Mouse (Mus musculus): ENCODE measurements around the gene Ngfr. TPM values are rescaled to one million over a fixed set of nuclear protein-coding genes. Genes with fewer than 3 reads are reported as not detected.

Gene Ngfr
- total and polyA plus RNA-seq, 2 experiments from 2014 or later: 1.5 to 2.0 TPM

GRCm38 (mm10) chr11:95630558-95630957 lies 43.0 kb upstream of the Ngfr start:
- TF ChIP-seq EP300 (IDR thresholded peaks at IDR 0.05; ENCODE audit: low read depth) (no peak), CTCF (IDR thresholded peaks at IDR 0.05; ENCODE audit: low read depth) (no peak)
- no peak overlapping the region for H3K27ac ChIP-seq (ENCODE audit: low read depth)
- DNase-seq (ENCODE audit: low spot score): no peak
- H3K4me2 ChIP-seq (ENCODE audit: low read depth, low read length): no peak overlapping the region
- WGBS: 77% methylated on average over 6 of the region's 6 CpGs
- no peak overlapping the region for H3K4me3 ChIP-seq (ENCODE audit: low read depth, low read length)
- H3K9ac ChIP-seq (replicated peaks; ENCODE audit: low read depth, low read length): no peak overlapping the region
- no peaks in the 10 kb centered on the region for H3K4me1 ChIP-seq (ENCODE audit: control insufficient read depth, insufficient read depth)
- no peaks in the 10 kb centered on the region for H3K9me3 ChIP-seq (replicated peaks; ENCODE audit: control insufficient read depth, low read length)
- peaks cover 25% of the 10 kb centered on the region; the same call in 1 of the 2 replicates for H3K27me3 ChIP-seq (ENCODE audit: control insufficient read depth, insufficient read depth, low read length)
- ATAC-seq (ENCODE audit: insufficient read depth, low read depth): no peak
- H3K36me3 ChIP-seq (replicated peaks; ENCODE audit: control insufficient read depth, insufficient read depth, low read length): no peaks in the 10 kb centered on the region

GRCm38 (mm10) chr11:95622426-95622825 lies 34.9 kb upstream of the Ngfr start:
- Histone ChIP-seq H3K27me3 (ENCODE audit: control insufficient read depth, insufficient read depth, low read length) (peaks cover 19% of the 10 kb centered on the region; the same call in 1 of the 2 replicates), H3K4me1 (ENCODE audit: control insufficient read depth, insufficient read depth) (no peaks in the 10 kb centered on the region), H3K27ac (ENCODE audit: low read depth) (no peak overlapping the region), H3K4me3 (ENCODE audit: low read depth, low read length) (no peak overlapping the region), H3K9me3 (replicated peaks; ENCODE audit: control insufficient read depth, low read length) (no peaks in the 10 kb centered on the region), H3K36me3 (replicated peaks; ENCODE audit: control insufficient read depth, insufficient read depth, low read length) (no peaks in the 10 kb centered on the region), H3K9ac (replicated peaks; ENCODE audit: low read depth, low read length) (no peak overlapping the region), H3K4me2 (ENCODE audit: low read depth, low read length) (no peak overlapping the region)
- TF ChIP-seq EP300 (IDR thresholded peaks at IDR 0.05; ENCODE audit: low read depth) (no peak), CTCF (IDR thresholded peaks at IDR 0.05; ENCODE audit: low read depth) (no peak)
- WGBS: 39% methylated on average over 8 of the region's 8 CpGs
- no peak for ATAC-seq (ENCODE audit: insufficient read depth, low read depth)
- no peak for DNase-seq (ENCODE audit: low spot score)

GRCm38 (mm10) chr11:95621541-95622130 lies 34.1 kb upstream of the Ngfr start:
- no peaks in the 10 kb centered on the region for H3K36me3 ChIP-seq (replicated peaks; ENCODE audit: control insufficient read depth, insufficient read depth, low read length)
- peaks cover 19% of the 10 kb centered on the region; the same call in 1 of the 2 replicates for H3K27me3 ChIP-seq (ENCODE audit: control insufficient read depth, insufficient read depth, low read length)
- no peak overlapping the region for H3K27ac ChIP-seq (ENCODE audit: low read depth)
- DNase-seq (ENCODE audit: low spot score): no peak
- no peaks in the 10 kb centered on the region for H3K4me1 ChIP-seq (ENCODE audit: control insufficient read depth, insufficient read depth)
- no peak overlapping the region for H3K4me2 ChIP-seq (ENCODE audit: low read depth, low read length)
- ATAC-seq (ENCODE audit: insufficient read depth, low read depth): no peak
- no peaks in the 10 kb centered on the region for H3K9me3 ChIP-seq (replicated peaks; ENCODE audit: control insufficient read depth, low read length)
- TF ChIP-seq CTCF (IDR thresholded peaks at IDR 0.05; ENCODE audit: low read depth): no peak
- no peak for TF ChIP-seq EP300 (IDR thresholded peaks at IDR 0.05; ENCODE audit: low read depth)
- no peak overlapping the region for H3K4me3 ChIP-seq (ENCODE audit: low read depth, low read length)
- no peak overlapping the region for H3K9ac ChIP-seq (replicated peaks; ENCODE audit: low read depth, low read length)
- WGBS: 54% methylated on average over 9 of the region's 9 CpGs

GRCm38 (mm10) chr11:95621010-95621409 lies 33.5 kb upstream of the Ngfr start:
- no peak for DNase-seq (ENCODE audit: low spot score)
- no peak overlapping the region for H3K4me3 ChIP-seq (ENCODE audit: low read depth, low read length)
- ATAC-seq (ENCODE audit: insufficient read depth, low read depth): no peak
- no peaks in the 10 kb centered on the region for H3K36me3 ChIP-seq (replicated peaks; ENCODE audit: control insufficient read depth, insufficient read depth, low read length)
- TF ChIP-seq CTCF (IDR thresholded peaks at IDR 0.05; ENCODE audit: low read depth): no peak
- 47% methylated on average over 4 of the region's 4 CpGs for WGBS
- no peaks in the 10 kb centered on the region for H3K9me3 ChIP-seq (replicated peaks; ENCODE audit: control insufficient read depth, low read length)
- H3K4me2 ChIP-seq (ENCODE audit: low read depth, low read length): no peak overlapping the region
- no peak overlapping the region for H3K9ac ChIP-seq (replicated peaks; ENCODE audit: low read depth, low read length)
- no peaks in the 10 kb centered on the region for H3K4me1 ChIP-seq (ENCODE audit: control insufficient read depth, insufficient read depth)
- peaks cover 19% of the 10 kb centered on the region; the same call in 1 of the 2 replicates for H3K27me3 ChIP-seq (ENCODE audit: control insufficient read depth, insufficient read depth, low read length)
- no peak overlapping the region for H3K27ac ChIP-seq (ENCODE audit: low read depth)

- H3K36me3 ChIP-seq (replicated peaks; ENCODE audit: control insufficient read depth, insufficient read depth, low read length): no peaks in the 10 kb centered on the region
- ATAC-seq (ENCODE audit: insufficient read depth, low read depth) (no peak), DNase-seq (ENCODE audit: low spot score) (no peak)
- H3K9ac ChIP-seq (replicated peaks; ENCODE audit: low read depth, low read length): no peak overlapping the region
- no peak overlapping the region for H3K4me2 ChIP-seq (ENCODE audit: low read depth, low read length)
- H3K27ac ChIP-seq (ENCODE audit: low read depth): no peak overlapping the region
- no peaks in the 10 kb centered on the region for H3K4me1 ChIP-seq (ENCODE audit: control insufficient read depth, insufficient read depth)
- no peaks in the 10 kb centered on the region for H3K9me3 ChIP-seq (replicated peaks; ENCODE audit: control insufficient read depth, low read length)
- H3K27me3 ChIP-seq (ENCODE audit: control insufficient read depth, insufficient read depth, low read length): peaks cover 19% of the 10 kb centered on the region; the same call in 1 of the 2 replicates
- no peak for TF ChIP-seq EP300 (IDR thresholded peaks at IDR 0.05; ENCODE audit: low read depth)
- no peak for TF ChIP-seq CTCF (IDR thresholded peaks at IDR 0.05; ENCODE audit: low read depth)
- no peak overlapping the region for H3K4me3 ChIP-seq (ENCODE audit: low read depth, low read length)
- 80% methylated on average over 5 of the region's 5 CpGs for WGBS
These were observed 32.4 kb upstream of the Ngfr start for GRCm38 (mm10) chr11:95619886-95620444.

GRCm38 (mm10) chr11:95619081-95619480 lies 31.5 kb upstream of the Ngfr start:
- no peaks in the 10 kb centered on the region for H3K4me1 ChIP-seq (ENCODE audit: control insufficient read depth, insufficient read depth)
- TF ChIP-seq CTCF (IDR thresholded peaks at IDR 0.05; ENCODE audit: low read depth) (no peak), EP300 (IDR thresholded peaks at IDR 0.05; ENCODE audit: low read depth) (no peak)
- H3K9ac ChIP-seq (replicated peaks; ENCODE audit: low read depth, low read length): no peak overlapping the region
- DNase-seq (ENCODE audit: low spot score) (no peak), ATAC-seq (ENCODE audit: insufficient read depth, low read depth) (no peak)
- no peak overlapping the region for H3K27ac ChIP-seq (ENCODE audit: low read depth)
- no peaks in the 10 kb centered on the region for H3K36me3 ChIP-seq (replicated peaks; ENCODE audit: control insufficient read depth, insufficient read depth, low read length)
- H3K9me3 ChIP-seq (replicated peaks; ENCODE audit: control insufficient read depth, low read length): no peaks in the 10 kb centered on the region
- no peak overlapping the region for H3K4me2 ChIP-seq (ENCODE audit: low read depth, low read length)
- peaks cover 18% of the 10 kb centered on the region; the same call in 1 of the 2 replicates for H3K27me3 ChIP-seq (ENCODE audit: control insufficient read depth, insufficient read depth, low read length)
- no peak overlapping the region for H3K4me3 ChIP-seq (ENCODE audit: low read depth, low read length)
- 76% methylated on average over 3 of the region's 3 CpGs for WGBS
